Mouse (Mus musculus) telencephalon, adult 2 months (tissue): Measurements from ENCODE around the gene Sgcd.

Source experiments
- DNase-seq: peaks from one replicate; pipeline ENCODE4 v3.0.0-alpha.2; 2011; ENCODE audit warnings: low read depth, low spot score

The Sgcd gene

GRCm38 (mm10) chr11:47988697-47989533 lies at the start of gene Sgcd:
Sgcd (minus strand) TSS chr11:47988969.
- peak; percentile 12 for DNase-seq

- no peak for DNase-seq
Measured at GRCm38 (mm10) chr11:48038051-48038450, 49.3 kb upstream of the Sgcd start.

- DNase-seq, result no peak
Measured at GRCm38 (mm10) chr11:48012836-48013235, 24.1 kb upstream of the Sgcd start.

- DNase-seq, result peak; percentile 3
Measured at GRCm38 (mm10) chr11:47988333-47988696, 454 bp downstream of the Sgcd start.

GRCm38 (mm10) chr11:47987893-47988267 lies 889 bp downstream of the Sgcd start:
- DNase-seq, result peak; percentile 2

GRCm38 (mm10) chr11:47987251-47987892 lies 1.4 kb downstream of the Sgcd start:
- DNase-seq, result peak; percentile 9

- DNase-seq, result peak; percentile 18
Measured at GRCm38 (mm10) chr11:47982152-47982551, 6.6 kb downstream of the Sgcd start.

GRCm38 (mm10) chr11:47981108-47981507 lies 7.7 kb downstream of the Sgcd start:
- peak; percentile 35 for DNase-seq

GRCm38 (mm10) chr11:47953291-47953690 lies 35.5 kb downstream of the Sgcd start:
- DNase-seq, result no peak

- DNase-seq, result no peak
Measured at GRCm38 (mm10) chr11:47952366-47952765, 36.4 kb downstream of the Sgcd start.

GRCm38 (mm10) chr11:47939795-47940194 lies 49.0 kb downstream of the Sgcd start:
- DNase-seq, result no peak

GRCm38 (mm10) chr11:47917616-47918015 lies 71.2 kb downstream of the Sgcd start:
- DNase-seq, result peak; percentile 6

- no peak for DNase-seq
Measured at GRCm38 (mm10) chr11:47891617-47892172, 97.1 kb downstream of the Sgcd start.

- DNase-seq, result no peak
Measured at GRCm38 (mm10) chr11:47890315-47890714, 98.5 kb downstream of the Sgcd start.

- DNase-seq, result no peak
Measured at GRCm38 (mm10) chr11:47885310-47885709, 103.5 kb downstream of the Sgcd start.

GRCm38 (mm10) chr11:47883545-47883944 lies 105.2 kb downstream of the Sgcd start:
- DNase-seq, result no peak

GRCm38 (mm10) chr11:47876633-47877170 lies 112.1 kb downstream of the Sgcd start:
- DNase-seq, result no peak

GRCm38 (mm10) chr11:47845894-47846293 lies 142.9 kb downstream of the Sgcd start:
- no peak for DNase-seq

GRCm38 (mm10) chr11:47833283-47833682 lies 155.5 kb downstream of the Sgcd start:
- no peak for DNase-seq

GRCm38 (mm10) chr11:47810307-47810706 lies 178.5 kb downstream of the Sgcd start:
- peak; percentile 21 for DNase-seq

GRCm38 (mm10) chr11:47804101-47804715 lies 184.6 kb downstream of the Sgcd start:
- DNase-seq, result peak; percentile 38

GRCm38 (mm10) chr11:47777916-47778226 lies 210.9 kb downstream of the Sgcd start:
- no peak for DNase-seq
